Mouse (Mus musculus) liver, postnatal 0 days (tissue): ENCODE measurements at regions not wholly inside any gene's neighbourhood (a gene's known extent, or its start where the extent isn't known, plus 50 kb on each side); places are given as distances from the start of the nearest gene placed in this dataset.

Experiments used
- CTCF ChIP-seq: sonication (generic); IDR thresholded peaks from 2 replicates; pipeline ENCODE4 v1.5.1; 2016; ENCODE audit warnings: antibody characterized with exemption, low read depth
- EP300 ChIP-seq: IDR thresholded peaks from 2 replicates; pipeline ENCODE4 v1.6.1; 2016; ENCODE audit warnings: antibody characterized with exemption, low read depth, mild to moderate bottlenecking

DNA sequence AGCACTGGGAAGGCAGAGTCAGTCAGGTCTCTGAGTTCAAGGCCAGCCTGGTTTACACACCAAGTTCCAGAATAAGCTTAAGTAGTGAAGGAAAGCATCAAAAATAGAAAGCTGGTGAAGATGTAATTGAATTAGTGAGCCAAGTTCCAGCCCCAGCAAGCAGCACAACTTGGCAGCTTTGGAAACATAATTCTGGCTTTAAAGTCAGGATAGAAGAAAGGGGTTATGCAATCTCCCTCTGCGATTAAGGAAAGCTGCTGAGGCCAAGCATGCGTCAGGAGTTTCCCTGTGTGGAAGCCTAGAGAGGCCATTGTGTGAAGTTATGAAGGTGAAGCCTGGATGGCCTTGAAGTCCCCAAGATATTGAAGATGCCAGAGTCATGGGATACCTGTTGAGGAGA lies 269.3 kb upstream of the Eif4g2 start:
- TF ChIP-seq CTCF (no peak), EP300 (no peak)
